Mouse (Mus musculus) kidney, adult 2 months (tissue): ENCODE measurements around the gene Pkd1l2.

Experiments
- CTCF ChIP-seq: fragments of 200-500 bp; conservative IDR thresholded peaks from 2 replicates; pipeline ENCODE4 v1.5.1; 2011; ENCODE audit warnings: low read depth, mild to moderate bottlenecking, control low read depth, low read length, moderate library complexity, mixed read lengths; ENCODE audit not compliant: insufficient read depth, insufficient read length
- POLR2A ChIP-seq: fragments of 200-500 bp; IDR thresholded peaks from one replicate; pipeline ENCODE4 v1.6.1; 2011; ENCODE audit warnings: low read depth, low read length, control low read depth

DNA sequence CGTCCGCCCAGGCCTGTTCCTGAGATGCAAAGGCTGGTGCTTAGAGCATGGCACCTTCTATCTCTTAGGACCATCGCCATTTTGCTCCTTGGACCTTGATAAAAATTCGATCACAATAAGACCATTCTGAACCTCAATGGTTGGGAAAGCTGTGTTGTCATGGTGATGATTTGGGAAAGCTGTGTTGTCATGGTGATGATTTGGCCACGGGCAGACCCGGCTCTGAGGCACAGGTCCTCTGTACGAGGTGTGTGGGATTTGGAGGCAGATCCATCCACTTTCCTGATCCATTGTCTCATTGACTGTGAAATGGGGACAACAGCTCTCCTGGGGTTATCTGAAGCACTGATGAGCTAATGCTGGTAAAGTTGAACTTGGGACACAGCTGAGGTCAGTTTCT is 42.4 kb downstream of the Pkd1l2 start:
- TF ChIP-seq CTCF (no peak), POLR2A (no peak)
